Mouse (Mus musculus): ENCODE results near the gene Vmn1r225. TPM values are rescaled to one million over a fixed set of nuclear protein-coding genes. Genes with fewer than 3 reads are reported as not detected.
"Not testable (repeated sequence)": the region's sequence is repeated elsewhere in the genome, so short reads cannot be mapped to it uniquely, and the experiment has no call there.

Vmn1r225 gene
- not detected in 2 replicates for polyA plus RNA-seq (2015; fragmentation: Nextera tagmentation; extraction: Ambion mirVana)

- H3K4me1 ChIP-seq = no peaks in the 10 kb centered on the region
- H3K4me2 ChIP-seq = no peak within 1 kb of the TSS
- H3K4me3 ChIP-seq = no peak within 1 kb of the TSS
- H3K9me3 ChIP-seq (replicated peaks) = peaks cover 20% of the 10 kb centered on the region
- ATAC-seq = no peak
- H3K9ac ChIP-seq = no peak within 1 kb of the TSS
- H3K36me3 ChIP-seq (ENCODE audit: poor library complexity, severe bottlenecking) = no peaks in the 10 kb centered on the region
- no peaks in the 10 kb centered on the region for H3K27me3 ChIP-seq
- H3K27ac ChIP-seq = no peak within 1 kb of the TSS
These were observed at the start of gene Vmn1r225 for GRCm38 (mm10) chr17:20497858-20498257. Vmn1r225 (plus strand) TSS chr17:20498158.

GRCm38 (mm10) chr17:20473311-20473710, 24.6 kb upstream of the Vmn1r225 start:
- Histone ChIP-seq H3K9me3 (replicated peaks) (peaks cover 8% of the 10 kb centered on the region), H3K4me2 (no peak overlapping the region), H3K9ac (no peak overlapping the region), H3K4me3 (no peak overlapping the region), H3K36me3 (ENCODE audit: poor library complexity, severe bottlenecking) (no peaks in the 10 kb centered on the region), H3K4me1 (no peaks in the 10 kb centered on the region), H3K27ac (no peak overlapping the region), H3K27me3 (no peaks in the 10 kb centered on the region)
- 65% methylated on average over 3 of the region's 3 CpGs for WGBS
- ATAC-seq = no peak

- Histone ChIP-seq H3K9ac (no peak within 1 kb of the TSS), H3K9me3 (replicated peaks) (peaks cover 8% of the 10 kb centered on the region), H3K27me3 (no peaks in the 10 kb centered on the region), H3K4me1 (no peaks in the 10 kb centered on the region), H3K36me3 (ENCODE audit: poor library complexity, severe bottlenecking) (no peaks in the 10 kb centered on the region), H3K4me2 (no peak within 1 kb of the TSS), H3K27ac (no peak within 1 kb of the TSS), H3K4me3 (no peak within 1 kb of the TSS)
- ATAC-seq = no peak
These were observed 16.7 kb upstream of the Vmn1r225 start, which contains the start of gene Vmn2r108 for GRCm38 (mm10) chr17:20481231-20481630. Vmn2r108 (minus strand) TSS chr17:20481331.

GRCm38 (mm10) chr17:20508247-20508646, 10.3 kb downstream of the Vmn1r225 start:
- H3K4me3 ChIP-seq; H3K27ac ChIP-seq; H3K4me2 ChIP-seq; H3K4me1 ChIP-seq; H3K27me3 ChIP-seq; ATAC-seq; H3K9ac ChIP-seq; H3K36me3 ChIP-seq (ENCODE audit: poor library complexity, severe bottlenecking): not testable (repeated sequence)
- H3K9me3 ChIP-seq (replicated peaks) = peaks cover 12% of the 10 kb centered on the region

Other genes with a start within 250 kb of the Vmn1r225 start
- not detected in 2 replicates for gene Vmn2r106, start 212.6 kb upstream of the Vmn1r225 start, polyA plus RNA-seq (2015; fragmentation: Nextera tagmentation; extraction: Ambion mirVana)
- gene Vmn2r107, start 152.9 kb upstream of the Vmn1r225 start, polyA plus RNA-seq (2015; fragmentation: Nextera tagmentation; extraction: Ambion mirVana) = not detected in 2 replicates
- gene Vmn1r224, start 84.0 kb upstream of the Vmn1r225 start, polyA plus RNA-seq (2015; fragmentation: Nextera tagmentation; extraction: Ambion mirVana) = not detected in 2 replicates
- not detected in 2 replicates for gene Vmn2r108, start 16.8 kb upstream of the Vmn1r225 start, polyA plus RNA-seq (2015; fragmentation: Nextera tagmentation; extraction: Ambion mirVana)
- not detected in 2 replicates for gene Vmn2r109, start 66.6 kb downstream of the Vmn1r225 start, polyA plus RNA-seq (2015; fragmentation: Nextera tagmentation; extraction: Ambion mirVana)
- gene Vmn2r110, start 98.3 kb downstream of the Vmn1r225 start, polyA plus RNA-seq (2015; fragmentation: Nextera tagmentation; extraction: Ambion mirVana) = 0.03 TPM in 2 replicates
- gene Fpr-rs3, start 126.7 kb downstream of the Vmn1r225 start, polyA plus RNA-seq (2015; fragmentation: Nextera tagmentation; extraction: Ambion mirVana) = not detected in 2 replicates
- gene Vmn1r226, start 184.7 kb downstream of the Vmn1r225 start, polyA plus RNA-seq (2015; fragmentation: Nextera tagmentation; extraction: Ambion mirVana) = not detected in 2 replicates
- not detected in 2 replicates for gene Vmn1r227, start 231.7 kb downstream of the Vmn1r225 start, polyA plus RNA-seq (2015; fragmentation: Nextera tagmentation; extraction: Ambion mirVana)

All from forebrain, embryonic 13.5 days (tissue).